Mouse (Mus musculus) heart, postnatal 0 days (tissue): ENCODE data around the gene Fam83g.

Experiments used
- CTCF ChIP-seq: IDR thresholded peaks from 2 replicates; pipeline ENCODE4 v1.5.1; 2016; ENCODE audit warnings: antibody characterized with exemption, control low read depth, low read depth
- EP300 ChIP-seq: IDR thresholded peaks from 2 replicates; pipeline ENCODE4 v1.6.1; 2016; ENCODE audit warnings: antibody characterized with exemption, low read depth

DNA sequence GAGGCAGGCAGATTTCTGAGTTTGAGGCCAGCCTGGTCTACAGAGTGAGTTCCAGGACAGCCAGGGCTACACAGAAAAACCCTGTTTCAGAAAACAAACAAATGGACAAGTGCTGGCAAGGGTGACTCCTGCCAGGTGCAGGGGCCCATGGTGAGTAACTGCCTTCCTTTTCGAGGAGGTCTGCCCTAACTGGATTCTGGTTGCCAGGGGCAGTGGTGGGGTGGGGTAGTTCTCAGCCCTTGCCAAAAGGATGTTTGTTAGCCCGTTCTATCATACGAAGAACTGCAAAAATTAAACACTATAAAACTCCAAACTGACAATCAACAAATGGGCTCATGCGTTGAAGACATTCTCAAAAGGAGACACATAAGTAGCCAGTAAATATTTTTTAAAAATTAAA lies 34.3 kb upstream of the Fam83g start:
- no peak for TF ChIP-seq CTCF
- TF ChIP-seq EP300 = no peak
